Mouse (Mus musculus) thymus, adult 2 months (tissue): Measurements from ENCODE around the gene Mtr.

Experiments used
- CTCF ChIP-seq: fragments of 200-500 bp; IDR thresholded peaks from 2 replicates; pipeline ENCODE4 v1.5.1; 2012; ENCODE audit warnings: mild to moderate bottlenecking, control low read depth, low read length, moderate library complexity, borderline replicate concordance; ENCODE audit not compliant: control insufficient read depth, poor library complexity, insufficient read depth; ENCODE audit errors: extremely low read depth
- POLR2A ChIP-seq: fragments of 200-500 bp; IDR thresholded peaks from 2 replicates; pipeline ENCODE4 v1.6.1; 2012; ENCODE audit warnings: mild to moderate bottlenecking, low read length, control low read depth, moderate library complexity; ENCODE audit not compliant: control insufficient read depth, poor library complexity, insufficient read depth; ENCODE audit errors: extremely low read depth

DNA sequence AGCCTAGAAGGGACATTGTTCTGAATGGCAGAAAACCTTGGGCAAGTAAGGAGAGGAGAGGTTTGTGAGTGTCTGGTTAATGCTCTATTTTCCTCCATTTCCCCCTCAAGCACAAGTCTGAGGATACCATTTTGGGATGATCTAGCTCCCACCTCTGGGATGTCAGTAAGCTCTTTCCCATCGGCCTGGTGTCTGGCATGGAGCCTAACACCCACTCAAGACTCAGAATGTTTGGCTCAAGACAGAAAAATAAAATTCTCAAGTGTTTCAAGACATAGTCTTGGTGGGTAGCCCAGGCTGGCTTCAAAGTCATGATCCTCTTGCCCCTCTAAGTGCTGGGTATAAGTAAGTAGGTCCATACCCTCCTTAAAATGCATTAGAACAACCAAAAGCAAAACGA is 59.4 kb downstream of the Mtr start:
- no peak for TF ChIP-seq POLR2A
- no peak for TF ChIP-seq CTCF
